ENCODE assay signal across 8 mouse cellular contexts in the genomic region with DNA sequence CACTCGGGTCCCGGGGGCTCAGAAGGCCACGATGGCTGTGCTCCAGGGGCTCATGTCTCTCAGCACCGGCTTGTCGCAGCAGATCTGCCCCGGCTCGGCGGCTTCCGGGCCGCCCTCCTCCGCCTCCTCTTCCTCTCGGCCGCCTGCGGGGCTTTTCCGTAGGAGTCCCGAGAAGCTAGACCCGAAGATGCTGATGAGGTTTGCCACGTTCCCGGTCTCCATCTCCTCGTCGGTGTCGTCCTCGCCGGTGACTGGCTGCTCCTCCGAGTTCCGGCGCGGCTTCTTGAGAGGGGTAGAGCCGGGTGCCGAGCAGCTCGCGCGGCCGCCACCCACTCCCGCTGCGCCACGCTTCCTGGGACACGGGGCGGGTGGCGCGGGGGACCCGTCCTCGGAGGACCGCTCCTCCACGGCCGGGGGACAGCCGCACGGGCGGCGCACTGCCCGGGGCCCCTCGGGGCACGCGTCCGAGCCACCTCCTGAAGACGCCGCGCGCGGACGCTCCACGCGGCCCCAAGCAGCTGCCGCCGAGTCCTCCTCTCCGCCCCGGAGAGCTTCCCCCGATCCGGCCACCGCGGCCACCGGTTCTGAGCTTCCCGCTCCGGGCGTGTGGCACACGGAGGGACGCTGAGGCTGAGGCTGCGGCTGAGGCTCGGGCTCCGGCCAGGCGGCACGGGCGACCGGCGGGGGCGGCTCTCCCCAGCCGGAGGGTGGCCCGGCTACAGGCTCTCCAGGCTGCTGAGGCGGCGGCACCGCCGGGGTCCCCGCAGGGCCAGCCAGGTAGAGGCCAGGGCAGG. TPM values are rescaled to one million over a fixed set of nuclear protein-coding genes. Genes with fewer than 3 reads are reported as not detected.
A peak's percentile ranks its signal among the peaks of the same experiment; 100 is the strongest.
DNase-seq lines count a peak whose midpoint lies in the region; ATAC-seq and TF ChIP-seq lines count a peak whose summit lies in the region.

No protein-coding gene starts in this region.

- ATAC-seq in forebrain, embryonic 14.5 days, result peak; percentile 45
- ATAC-seq in hindbrain, embryonic 11.5 days (ENCODE audit: low FRiP score), result peak; percentile 70
- ATAC-seq in megakaryocyte progenitor cell, adult 5-6 weeks (replicated peaks; ENCODE audit: poor library complexity), result 0 out of 2 replicates have a peak, but pooled peaks have one; percentile 1
- ATAC-seq in monocyte, adult 5-6 weeks (replicated peaks; ENCODE audit: insufficient number of reproducible peaks, low FRiP score, low TSS enrichment, poor library complexity, severe bottlenecking), result no peak

- H3K4me2 ChIP-seq in forebrain, embryonic 14.5 days (ENCODE audit: low read length), result peak overlapping the region; percentile 70
- peak overlapping the region; percentile 75 for H3K4me2 ChIP-seq in hindbrain, embryonic 11.5 days (replicated peaks; ENCODE audit: low read depth, low read length)

- H3K9ac ChIP-seq in forebrain, embryonic 14.5 days (ENCODE audit: low read length), result peak overlapping the region; percentile 100
- H3K9ac ChIP-seq in hindbrain, embryonic 11.5 days (ENCODE audit: low read depth, low read length), result peak overlapping the region; percentile 94

- 0 out of 2 replicates have a peak, but pooled peaks cover under 1% of the 10 kb centered on the region for H3K4me1 ChIP-seq in brown adipose tissue, adult 24 weeks (ENCODE audit: control insufficient read depth, insufficient read depth, insufficient read length, low read length)
- peaks cover 37% of the 10 kb centered on the region for H3K4me1 ChIP-seq in forebrain, embryonic 14.5 days (ENCODE audit: control insufficient read depth, insufficient read depth, low read length)
- H3K4me1 ChIP-seq in hindbrain, embryonic 11.5 days (replicated peaks; ENCODE audit: control insufficient read depth, insufficient read depth, low read length), result no peaks in the 10 kb centered on the region
- H3K4me1 ChIP-seq in small intestine, adult 2 months (ENCODE audit: control insufficient read depth, insufficient read depth, insufficient read length, low read length), result peaks cover 7% of the 10 kb centered on the region; the same call in 1 of the 2 replicates

- peaks cover 4% of the 10 kb centered on the region; the same call in 1 of the 2 replicates for H3K36me3 ChIP-seq in forebrain, embryonic 14.5 days (ENCODE audit: control insufficient read depth, insufficient read depth, low read length)
- H3K36me3 ChIP-seq in hindbrain, embryonic 11.5 days (ENCODE audit: control insufficient read depth, insufficient read depth, low read length), result no peaks in the 10 kb centered on the region
- 0 out of 2 replicates have a peak, but pooled peaks cover 1% of the 10 kb centered on the region for H3K36me3 ChIP-seq in small intestine, adult 2 months (ENCODE audit: control insufficient read depth, insufficient read depth, low read length)

- intact Hi-C loops in left cerebral cortex, postnatal 14 days (cut with DNase I), result loop anchor here (1.0 to 5.0 kb wide), 3 partner anchors 49 to 119 kb away; partner anchors contain the start of gene Stx6

- no peak for TF ChIP-seq CTCF in small intestine, adult 2 months (IDR thresholded peaks at IDR 0.05; ENCODE audit: extremely low read depth, insufficient read length, insufficient replicate concordance, low read depth, low read length)

- peak overlapping the region; percentile 85 for H3K27ac ChIP-seq in brown adipose tissue, adult 24 weeks (replicated peaks; ENCODE audit: low read depth, low read length)
- peak overlapping the region; percentile 89 for H3K27ac ChIP-seq in forebrain, embryonic 14.5 days (ENCODE audit: low read depth, low read length)
- peak overlapping the region; percentile 75 for H3K27ac ChIP-seq in hindbrain, embryonic 11.5 days (ENCODE audit: low read depth, low read length)
- H3K27ac ChIP-seq in small intestine, adult 2 months (ENCODE audit: insufficient read depth, low read depth, low read length), result peak overlapping the region; percentile 89

- H3K27me3 ChIP-seq in forebrain, embryonic 14.5 days (replicated peaks; ENCODE audit: control insufficient read depth, insufficient read depth, low read length), result no peaks in the 10 kb centered on the region
- no peaks in the 10 kb centered on the region for H3K27me3 ChIP-seq in hindbrain, embryonic 11.5 days (ENCODE audit: control insufficient read depth, insufficient read depth, low read length)
- no peaks in the 10 kb centered on the region for H3K27me3 ChIP-seq in small intestine, adult 2 months (ENCODE audit: control insufficient read depth, insufficient read depth, low read length)

- under 1% methylated on average over 77 of the region's 93 CpGs for WGBS in forebrain, embryonic 14.5 days
- 1% methylated on average over 86 of the region's 93 CpGs for WGBS in hindbrain, embryonic 11.5 days
- under 1% methylated on average over 92 of the region's 93 CpGs for WGBS in small intestine, adult 2 months

- TF ChIP-seq POLR2A in small intestine, adult 2 months (IDR thresholded peaks at IDR 0.05; ENCODE audit: low read depth, low read length), result no peak

- H3K4me3 ChIP-seq in brown adipose tissue, adult 24 weeks (ENCODE audit: insufficient read depth, low read depth, low read length), result peak overlapping the region; percentile 77
- peak overlapping the region; percentile 98 for H3K4me3 ChIP-seq in forebrain, embryonic 14.5 days (ENCODE audit: low read depth, low read length)
- peak overlapping the region; percentile 100 for H3K4me3 ChIP-seq in hindbrain, embryonic 11.5 days (ENCODE audit: low read depth, low read length)
- peak overlapping the region; percentile 89 for H3K4me3 ChIP-seq in small intestine, adult 2 months (ENCODE audit: low read depth, low read length)

- peak; percentile 58 for DNase-seq in NIH3T3 (ENCODE audit: low read depth)
- DNase-seq in forebrain, embryonic 14.5 days (ENCODE audit: low spot score), result peak; percentile 57
- DNase-seq in hindbrain, embryonic 11.5 days (ENCODE audit: low spot score), result peak; percentile 72
- peak; percentile 49 to 65 for DNase-seq in left cerebral cortex, postnatal 14 days (ENCODE audit: low spot score in 2 of 2)

- H3K9me3 ChIP-seq in forebrain, embryonic 14.5 days (replicated peaks; ENCODE audit: control insufficient read depth, low read length), result no peaks in the 10 kb centered on the region
- H3K9me3 ChIP-seq in hindbrain, embryonic 11.5 days (ENCODE audit: control insufficient read depth, low read length), result no peaks in the 10 kb centered on the region

RNA-seq across cellular contexts. Expression of gene Ier5, which starts 0.8 kb away (rescaled TPM):
- 3.2 and 5.6 TPM in 2 replicates for polyA plus RNA-seq in brown adipose tissue, adult 24 weeks (2012; ENCODE audit: insufficient read depth, insufficient read length, missing spikeins)
- polyA plus RNA-seq in forebrain, embryonic 14.5 days (2014; fragmentation: Nextera tagmentation; extraction: Ambion mirVana), result 19.5 and 24.6 TPM in 2 replicates
- polyA plus RNA-seq in hindbrain, embryonic 11.5 days (2014; fragmentation: Nextera tagmentation; extraction: Ambion mirVana), result 12.7 and 17.1 TPM in 2 replicates
- 10 to 100 TPM; 36.8 to 37.1 TPM for total RNA-seq in left cerebral cortex, postnatal 14 days (2021)
- total RNA-seq in megakaryocyte progenitor cell, adult 5-6 weeks (2015), result 6.8 and 12.1 TPM in 2 replicates
- total RNA-seq in megakaryocyte progenitor cell, adult 5-6 weeks (2017), result 5.1 and 5.7 TPM in 2 replicates
- 25.4 and 63.9 TPM in 2 replicates for polyA plus RNA-seq in small intestine, adult 2 months (2012; rRNA removed)
- 118 to 240 TPM (median 139 TPM) in 3 replicates for total RNA-seq in monocyte, adult 5-6 weeks (2017)

RNA-seq across cellular contexts. Expression of gene Mr1, which starts 47.9 kb away (rescaled TPM):
- polyA plus RNA-seq in brown adipose tissue, adult 24 weeks (2012; ENCODE audit: insufficient read depth, insufficient read length, missing spikeins), result 11.6 and 19.3 TPM in 2 replicates
- polyA plus RNA-seq in forebrain, embryonic 14.5 days (2014; fragmentation: Nextera tagmentation; extraction: Ambion mirVana), result 0.80 and 1.2 TPM in 2 replicates
- 1.2 and 1.9 TPM in 2 replicates for polyA plus RNA-seq in hindbrain, embryonic 11.5 days (2014; fragmentation: Nextera tagmentation; extraction: Ambion mirVana)
- 1 to 10 TPM; 2.0 to 2.3 TPM for total RNA-seq in left cerebral cortex, postnatal 14 days (2021)
- total RNA-seq in megakaryocyte progenitor cell, adult 5-6 weeks (2015), result 4.6 and 7.6 TPM in 2 replicates
- 3.3 and 4.1 TPM in 2 replicates for total RNA-seq in megakaryocyte progenitor cell, adult 5-6 weeks (2017)
- 0.47 and 0.66 TPM in 2 replicates for polyA plus RNA-seq in small intestine, adult 2 months (2012; rRNA removed)
- total RNA-seq in monocyte, adult 5-6 weeks (2017), result 8.6 to 21.8 TPM (median 18.3 TPM) in 3 replicates

RNA-seq across cellular contexts. Expression of gene Stx6, which starts 59.8 kb away (rescaled TPM):
- 29.0 and 43.5 TPM in 2 replicates for polyA plus RNA-seq in brown adipose tissue, adult 24 weeks (2012; ENCODE audit: insufficient read depth, insufficient read length, missing spikeins)
- polyA plus RNA-seq in forebrain, embryonic 14.5 days (2014; fragmentation: Nextera tagmentation; extraction: Ambion mirVana), result 97.7 and 109 TPM in 2 replicates
- polyA plus RNA-seq in hindbrain, embryonic 11.5 days (2014; fragmentation: Nextera tagmentation; extraction: Ambion mirVana), result 99.6 and 101 TPM in 2 replicates
- total RNA-seq in left cerebral cortex, postnatal 14 days (2021), result 10 to 100 TPM; 92.7 to 94.2 TPM
- 11.2 and 17.6 TPM in 2 replicates for total RNA-seq in megakaryocyte progenitor cell, adult 5-6 weeks (2015)
- 31.0 and 32.6 TPM in 2 replicates for total RNA-seq in megakaryocyte progenitor cell, adult 5-6 weeks (2017)
- 15.4 and 32.4 TPM in 2 replicates for polyA plus RNA-seq in small intestine, adult 2 months (2012; rRNA removed)
- 54.9 to 89.5 TPM (median 66.6 TPM) in 3 replicates for total RNA-seq in monocyte, adult 5-6 weeks (2017)
